Mouse (Mus musculus): ENCODE results near the gene Cnksr2.

Cnksr2 gene

DNA sequence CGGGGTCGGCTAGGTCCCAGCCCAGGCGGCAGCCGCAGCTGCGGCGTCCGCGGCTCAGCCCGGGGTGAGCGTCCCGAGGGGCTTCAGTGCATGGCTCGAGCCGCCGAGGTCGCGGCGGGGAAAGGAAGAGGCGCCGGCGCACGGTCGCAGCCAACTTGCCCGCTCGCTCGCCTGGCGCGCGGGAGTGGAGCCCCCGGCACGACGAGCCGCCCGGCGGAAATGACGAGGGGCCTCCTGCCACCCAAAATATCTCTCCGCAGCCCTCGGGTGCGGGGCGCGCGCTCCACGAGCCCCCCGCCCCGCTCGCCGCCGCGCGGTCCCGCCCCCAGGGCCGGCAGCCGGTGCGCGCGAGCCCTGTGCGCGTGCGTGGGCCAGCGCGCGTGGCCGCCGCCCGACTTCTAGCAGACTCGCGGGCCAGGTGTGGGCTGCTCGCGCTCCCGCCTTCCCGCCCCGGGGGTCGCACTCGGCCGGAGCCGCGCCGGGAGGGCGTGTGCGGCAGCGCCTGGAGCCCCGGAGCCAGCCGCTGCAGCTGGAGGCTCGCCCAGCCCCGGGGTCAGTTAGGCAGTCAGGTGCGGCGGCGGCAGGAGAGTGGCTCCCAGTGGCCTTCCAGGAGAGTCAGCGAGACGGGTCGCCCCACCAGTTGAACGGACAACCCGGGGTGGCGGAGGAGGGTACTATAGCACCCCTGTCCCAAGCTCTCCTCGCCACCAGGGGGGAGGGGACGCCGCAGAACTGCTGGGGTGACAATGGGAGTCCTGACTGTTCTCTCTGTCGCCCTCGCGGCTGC, at the start of gene Cnksr2:
Gene Cnksr2 (minus strand): TSS at position 238 of the 787 bp plus-strand sequence.
- no peak for DNase-seq

GRCm38 (mm10) chrX:158043844-158044140, 698 bp upstream of the Cnksr2 start:
- DNase-seq = no peak

- DNase-seq = no peak
These were observed 638 bp downstream of the Cnksr2 start for GRCm38 (mm10) chrX:158042255-158043056.

DNA sequence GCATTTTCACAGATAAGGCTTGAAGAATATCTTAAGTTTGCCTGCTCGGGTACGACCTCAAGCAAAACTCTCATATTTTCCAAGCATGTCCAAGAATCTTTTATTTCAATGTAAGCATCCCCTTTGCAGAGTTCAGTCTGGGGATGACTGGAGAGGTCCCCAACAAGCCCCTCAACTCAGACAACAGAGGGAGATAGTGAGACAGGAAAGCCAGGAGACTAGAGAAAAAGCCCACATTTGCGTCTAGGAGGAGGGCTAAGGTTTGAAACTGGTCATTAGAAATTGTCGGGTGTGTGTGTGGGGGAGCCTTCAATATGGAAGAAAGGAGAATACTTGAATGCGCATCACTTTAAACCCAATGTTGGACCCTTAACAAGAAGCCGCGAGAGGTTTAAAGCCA, 1.4 kb downstream of the Cnksr2 start:
- no peak for DNase-seq

- DNase-seq = no peak
These were observed 91.4 kb downstream of the Cnksr2 start for GRCm38 (mm10) chrX:157951698-157952097.

DNA sequence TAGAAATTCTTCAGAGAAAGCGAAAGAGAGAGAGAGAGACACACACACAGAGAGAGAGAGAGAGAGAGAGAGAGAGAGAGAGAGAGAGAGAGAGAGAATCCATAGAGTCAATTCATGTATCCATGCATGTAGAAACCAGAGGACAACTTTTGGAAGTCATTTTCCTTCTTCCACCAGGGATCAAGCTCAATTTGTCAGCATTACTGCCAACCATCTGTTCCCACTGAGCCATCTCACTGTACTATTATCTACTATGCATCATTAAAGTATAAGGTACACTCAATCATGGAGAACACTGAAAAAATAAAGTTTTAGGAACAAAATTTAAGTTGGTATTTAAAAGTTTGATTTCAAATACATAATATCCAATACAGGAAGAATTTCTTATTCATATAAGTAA, 93.8 kb downstream of the Cnksr2 start:
- no peak for DNase-seq

DNA sequence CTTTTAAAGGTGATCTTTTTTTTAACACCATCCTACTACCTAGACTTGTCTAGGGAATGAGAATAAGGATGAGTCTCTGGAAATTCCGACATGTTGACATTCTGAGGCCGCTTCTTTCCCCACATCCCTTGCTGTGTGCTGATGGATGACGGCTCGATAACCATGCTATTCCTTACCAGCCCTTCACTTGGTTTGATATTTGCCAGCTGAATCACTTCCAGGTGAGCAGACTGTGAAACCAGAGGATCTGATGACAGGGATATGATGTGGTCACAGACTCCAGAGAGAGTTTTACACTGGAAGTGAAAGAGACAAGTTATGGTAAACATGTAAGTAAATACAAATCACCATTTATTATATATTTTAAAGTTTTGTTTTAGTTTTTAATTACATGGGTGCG, 98.0 kb downstream of the Cnksr2 start:
- DNase-seq = no peak

GRCm38 (mm10) chrX:157936611-157937010, 106.5 kb downstream of the Cnksr2 start:
- no peak for DNase-seq

- no peak for DNase-seq
These were observed 123.0 kb downstream of the Cnksr2 start for GRCm38 (mm10) chrX:157920093-157920492.

- DNase-seq = no peak
These were observed 213.1 kb downstream of the Cnksr2 start for GRCm38 (mm10) chrX:157829983-157830382.

DNA sequence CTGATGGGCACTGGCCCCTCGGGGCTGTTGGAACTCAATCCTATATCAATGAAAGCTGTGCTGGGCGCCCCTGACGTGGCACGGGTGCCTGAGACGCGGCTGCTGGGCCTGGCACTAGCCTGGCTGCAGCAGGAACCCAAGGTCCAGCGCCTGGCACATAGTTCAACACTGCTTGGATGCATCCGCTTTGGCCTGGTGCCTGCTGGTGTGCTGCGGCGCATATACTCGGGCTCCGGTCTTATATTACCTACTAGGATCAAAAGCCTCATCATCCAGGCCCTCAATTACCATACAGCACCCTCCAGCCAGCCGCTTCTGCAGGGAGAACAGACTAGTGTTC, 224.2 kb downstream of the Cnksr2 start:
- DNase-seq = no peak

DNA sequence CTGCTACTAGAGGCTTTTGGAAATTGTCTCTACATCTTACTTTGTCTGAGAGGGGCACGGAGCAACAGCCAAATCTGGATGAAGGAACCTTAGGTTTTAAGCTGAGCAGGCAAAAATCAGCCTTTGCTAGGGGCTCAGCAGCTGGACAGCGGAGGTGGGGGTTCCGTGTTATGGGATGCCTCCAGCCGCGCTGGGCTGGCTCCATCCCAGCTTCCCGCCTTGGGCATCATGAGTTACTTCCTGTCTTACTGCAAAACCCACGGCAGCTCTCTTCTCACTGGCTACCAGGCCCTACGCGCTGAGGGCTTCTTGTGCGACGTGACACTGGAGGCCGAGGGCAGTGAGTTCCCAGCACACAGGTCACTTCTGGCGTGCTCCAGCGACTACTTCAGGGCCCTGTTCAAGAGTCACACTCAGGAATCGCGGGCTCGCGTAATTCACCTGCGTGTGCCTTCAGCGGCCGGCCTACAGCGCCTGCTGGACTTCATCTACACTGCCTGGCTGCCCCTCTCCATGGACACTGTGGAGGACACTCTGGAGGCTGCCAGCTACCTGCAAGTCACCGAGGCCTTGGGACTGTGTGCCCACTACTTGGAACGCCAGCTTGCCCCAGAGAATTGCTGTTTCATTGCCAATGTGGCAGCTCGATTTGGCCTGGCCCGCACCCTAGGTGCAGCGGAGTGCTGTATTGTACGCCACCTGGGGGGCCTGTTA, 224.7 kb downstream of the Cnksr2 start, which contains the start of gene Klhl34:
Gene Klhl34 (plus strand): TSS at position 229 of the 714 bp plus-strand sequence.
- DNase-seq = no peak

DNA sequence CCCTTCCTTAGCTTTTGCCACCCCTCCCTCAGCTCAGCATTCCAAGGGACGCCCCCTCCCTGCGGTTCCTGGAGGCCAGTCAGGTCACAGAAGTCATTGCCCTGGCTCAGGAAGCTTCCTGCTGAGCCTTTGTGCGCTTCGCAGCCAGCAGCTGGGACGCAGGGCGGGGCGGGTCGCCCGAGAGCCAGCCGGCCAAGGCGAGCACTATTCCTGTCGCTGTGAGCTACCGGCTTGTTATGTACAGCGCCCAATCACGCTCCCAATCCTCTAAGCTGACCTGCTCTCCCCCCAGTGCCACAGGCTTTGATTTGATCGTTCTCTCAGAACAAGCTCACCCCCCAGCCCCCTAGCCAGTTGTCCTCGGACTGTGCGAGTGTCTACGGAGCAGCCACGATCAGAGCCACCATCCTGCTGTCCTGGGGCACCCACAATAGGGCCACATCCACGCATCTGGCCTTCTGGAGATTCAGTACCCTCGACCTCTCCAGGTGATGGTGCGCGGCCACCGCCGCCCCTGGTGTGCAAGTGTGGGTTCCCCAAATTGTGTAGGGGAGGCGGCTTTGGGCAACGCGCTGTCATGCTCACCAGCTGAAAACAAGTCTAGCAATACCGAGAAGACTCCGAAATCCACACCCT, 225.4 kb downstream of the Cnksr2 start:
- no peak for DNase-seq

DNA sequence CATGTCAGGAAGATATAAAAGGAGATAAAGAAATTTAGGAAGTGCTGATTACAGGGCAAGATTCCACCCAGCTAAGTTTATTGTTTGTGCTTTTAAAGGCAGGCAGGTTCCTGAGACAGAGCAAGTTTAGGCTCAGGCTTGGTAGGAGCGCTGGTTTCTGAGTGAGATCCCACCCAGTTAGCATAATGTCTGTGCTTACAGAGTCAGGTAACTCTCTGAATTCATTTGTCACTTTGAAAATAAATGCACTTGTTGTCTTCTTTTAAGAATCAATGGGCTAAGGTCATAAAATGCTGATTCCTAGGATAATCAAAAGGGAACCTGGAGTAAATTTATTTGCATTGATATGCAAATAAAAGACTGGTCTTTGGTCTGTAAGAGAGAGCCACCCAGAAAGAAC, 233.4 kb downstream of the Cnksr2 start:
- no peak for DNase-seq

- no peak for DNase-seq
These were observed 241.4 kb downstream of the Cnksr2 start for GRCm38 (mm10) chrX:157801669-157802068.
